Mouse (Mus musculus): ENCODE measurements around the gene Sapcd1.
A peak's percentile ranks its signal among the peaks of the same experiment; 100 is the strongest.
"Not testable (repeated sequence)": the region's sequence is repeated elsewhere in the genome, so short reads cannot be mapped to it uniquely, and the experiment has no call there.

The Sapcd1 gene

GRCm38 (mm10) chr17:35007387-35007991 is 20.3 kb downstream of the Sapcd1 start:
- DNase-seq, result no peak

- DNase-seq, result not testable (repeated sequence)
Observed at GRCm38 (mm10) chr17:35005902-35006301, 21.9 kb downstream of the Sapcd1 start.

GRCm38 (mm10) chr17:35005158-35005557 is 22.7 kb downstream of the Sapcd1 start:
- no peak for DNase-seq

- no peak for DNase-seq
Observed at GRCm38 (mm10) chr17:35004075-35004717, 23.6 kb downstream of the Sapcd1 start.

GRCm38 (mm10) chr17:35003022-35003838 is 24.6 kb downstream of the Sapcd1 start:
- DNase-seq, result no peak

- DNase-seq, result peak; percentile 12
Observed at GRCm38 (mm10) chr17:35002153-35002865, 25.5 kb downstream of the Sapcd1 start.

GRCm38 (mm10) chr17:35001452-35002152 is 26.2 kb downstream of the Sapcd1 start:
- peak; percentile 51 for DNase-seq

- DNase-seq, result peak; percentile 96
Observed at GRCm38 (mm10) chr17:35000717-35001451, 26.9 kb downstream of the Sapcd1 start, which contains the start of gene Vars. TSS of gene Vars (plus strand) at chr17:35000987.

- peak; percentile 27 for DNase-seq
Observed at GRCm38 (mm10) chr17:34999871-35000716, 27.7 kb downstream of the Sapcd1 start.

- DNase-seq, result no peak
Observed at GRCm38 (mm10) chr17:34998526-34999430, 29.0 kb downstream of the Sapcd1 start.

GRCm38 (mm10) chr17:34997142-34997483 is 30.7 kb downstream of the Sapcd1 start:
- DNase-seq, result no peak

- no peak for DNase-seq
Observed at GRCm38 (mm10) chr17:34996411-34997141, 31.2 kb downstream of the Sapcd1 start.

- DNase-seq, result not testable (repeated sequence)
Observed at GRCm38 (mm10) chr17:34995927-34996326, 31.9 kb downstream of the Sapcd1 start.

GRCm38 (mm10) chr17:34995192-34995591 is 32.6 kb downstream of the Sapcd1 start:
- DNase-seq, result not testable (repeated sequence)

GRCm38 (mm10) chr17:34994751-34995150 is 33.1 kb downstream of the Sapcd1 start:
- no peak for DNase-seq

- peak; percentile 50 for DNase-seq
Observed at GRCm38 (mm10) chr17:34984218-34984617, 43.6 kb downstream of the Sapcd1 start.

- DNase-seq, result no peak
Observed at GRCm38 (mm10) chr17:34982328-34982727, 45.5 kb downstream of the Sapcd1 start.

- DNase-seq, result peak; percentile 96
Observed at GRCm38 (mm10) chr17:34981690-34982180, 46.1 kb downstream of the Sapcd1 start, which contains the start of gene Lsm2. TSS of gene Lsm2 (plus strand) at chr17:34981862.

- peak; percentile 70 for DNase-seq
Observed at GRCm38 (mm10) chr17:34980655-34981054, 47.2 kb downstream of the Sapcd1 start.
